Mouse (Mus musculus) hindbrain, postnatal 0 days (tissue): ENCODE results near the gene Cd24a. TPM values are rescaled to one million over a fixed set of nuclear protein-coding genes. Genes with fewer than 3 reads are reported as not detected.
A peak's percentile ranks its signal among the peaks of the same experiment; 100 is the strongest.

Experiments used
- ATAC-seq: fragments of 200-750 bp; cut with Nextera tagmentation; 2 replicates; pipeline ENCODE4 v1.8.0; 2017; ENCODE audit warnings: mild to moderate bottlenecking, moderate TSS enrichment, moderate library complexity
- DNase-seq: peaks from one replicate; pipeline ENCODE4 v3.0.0-alpha.2; 2015; ENCODE audit warnings: low spot score
- H3K27ac ChIP-seq: fragments of 300-500 bp; sonication (generic); 2 replicates; pipeline ENCODE4 v1.5.1; 2014; ENCODE audit warnings: mild to moderate bottlenecking
- H3K27me3 ChIP-seq: fragments of 300-500 bp; sonication (generic); 2 replicates; pipeline ENCODE4 v1.6.1; 2014; ENCODE audit warnings: low read length, mixed read lengths; ENCODE audit not compliant: insufficient read depth
- H3K36me3 ChIP-seq: fragments of 300-500 bp; sonication (generic); 2 replicates; pipeline ENCODE4 v1.6.1; 2014; ENCODE audit warnings: low read length, mixed read lengths; ENCODE audit not compliant: insufficient read depth
- H3K4me1 ChIP-seq: fragments of 300-500 bp; sonication (generic); 2 replicates; pipeline ENCODE4 v1.6.1; 2014; ENCODE audit warnings: antibody characterized with exemption, low read length, mixed read lengths; ENCODE audit not compliant: insufficient read depth
- H3K4me2 ChIP-seq: fragments of 300-500 bp; sonication (generic); 2 replicates; pipeline ENCODE4 v1.6.1; 2014; ENCODE audit warnings: low read depth, mild to moderate bottlenecking, low read length, moderate library complexity, mixed read lengths
- H3K4me3 ChIP-seq: fragments of 300-500 bp; sonication (generic); 2 replicates; pipeline ENCODE4 v1.5.1; 2014; ENCODE audit warnings: low read length
- H3K9ac ChIP-seq: fragments of 300-500 bp; sonication (generic); replicated peaks from 2 replicates; pipeline ENCODE4 v1.6.1; 2014; ENCODE audit warnings: mild to moderate bottlenecking, low read length, moderate library complexity, mixed read lengths
- H3K9me3 ChIP-seq: fragments of 300-500 bp; sonication (generic); 2 replicates; pipeline ENCODE4 v1.6.1; 2016; ENCODE audit warnings: low read length, mixed read lengths
- CTCF ChIP-seq: IDR thresholded peaks from 2 replicates; pipeline ENCODE4 v1.5.1; 2016; ENCODE audit warnings: antibody characterized with exemption, control low read depth, low read depth
- WGBS: fragments of 180-500 bp; shearing (Covaris S2); extraction: QIAGEN DNeasy Blood & Tissue Kit; methylation state at CpG from one replicate; pipeline ENCODE4 v1.1.7; 2014; 5-methylcytosine and 5-hydroxymethylcytosine counted together
- polyA plus RNA-seq: library from polyadenylated mRNA; unstranded; fragments of >200 nt; fragmentation: Nextera tagmentation; extraction: Ambion mirVana; gene quantifications from 2 replicates; pipeline ENCODE4 v1.2.1, GENCODE M21; 2015
- total RNA-seq: library from RNA; depleted of rRNA; stranded (reverse); fragments of >200 nt; gene quantifications from 2 replicates; pipeline ENCODE4 v1.2.3, GENCODE M21; 2014

The Cd24a gene
- total and polyA plus RNA-seq, 2 experiments from 2014 or later = 286 to 324 TPM

GRCm38 (mm10) chr10:43579381-43580261 lies 1.5 kb downstream of the Cd24a start:
- H3K9me3 ChIP-seq = no peaks in the 10 kb centered on the region
- ATAC-seq (peak; percentile 62), DNase-seq (peak; percentile 73)
- H3K27me3 ChIP-seq = no peaks in the 10 kb centered on the region
- peak overlapping the region; percentile 87 for H3K27ac ChIP-seq
- TF ChIP-seq CTCF = peak; percentile 36
- peak overlapping the region; percentile 81 for H3K9ac ChIP-seq
- H3K4me1 ChIP-seq = 0 out of 2 replicates have a peak, but pooled peaks cover 3% of the 10 kb centered on the region
- peak overlapping the region; percentile 94 for H3K4me2 ChIP-seq
- H3K36me3 ChIP-seq = no peaks in the 10 kb centered on the region
- peak overlapping the region; percentile 62 for H3K4me3 ChIP-seq
- 0% methylated on average over 49 of the region's 49 CpGs for WGBS

GRCm38 (mm10) chr10:43580649-43581078 lies 2.6 kb downstream of the Cd24a start:
- peak; percentile 89 for DNase-seq
- 0 out of 2 replicates have a peak, but pooled peaks cover 3% of the 10 kb centered on the region for H3K4me1 ChIP-seq
- peak overlapping the region; percentile 87 for H3K27ac ChIP-seq
- WGBS = under 1% methylated on average over 15 of the region's 15 CpGs
- no peaks in the 10 kb centered on the region for H3K27me3 ChIP-seq
- TF ChIP-seq CTCF = peak; percentile 25; the same call in 1 of the 2 replicates
- ATAC-seq = peak; percentile 69
- H3K9me3 ChIP-seq = no peaks in the 10 kb centered on the region
- no peaks in the 10 kb centered on the region for H3K36me3 ChIP-seq
- peak overlapping the region; percentile 81 for H3K9ac ChIP-seq
- H3K4me3 ChIP-seq = peak overlapping the region; percentile 62
- H3K4me2 ChIP-seq = peak overlapping the region; percentile 94

GRCm38 (mm10) chr10:43581260-43581659 lies 3.2 kb downstream of the Cd24a start:
- DNase-seq = no peak
- Histone ChIP-seq H3K9ac (peak overlapping the region; percentile 81), H3K4me1 (0 out of 2 replicates have a peak, but pooled peaks cover 3% of the 10 kb centered on the region), H3K4me2 (peak overlapping the region; percentile 94), H3K36me3 (no peaks in the 10 kb centered on the region), H3K27ac (peak overlapping the region; percentile 87), H3K4me3 (peak overlapping the region; percentile 62), H3K27me3 (no peaks in the 10 kb centered on the region), H3K9me3 (no peaks in the 10 kb centered on the region)
- WGBS = 35% methylated on average over 3 of the region's 3 CpGs
- no peak for TF ChIP-seq CTCF
- ATAC-seq = no peak

GRCm38 (mm10) chr10:43584538-43584937 lies 6.5 kb downstream of the Cd24a start:
- Histone ChIP-seq H3K27ac (no peak overlapping the region), H3K4me3 (no peak overlapping the region), H3K4me2 (no peak overlapping the region), H3K27me3 (no peaks in the 10 kb centered on the region), H3K4me1 (no peaks in the 10 kb centered on the region), H3K9me3 (no peaks in the 10 kb centered on the region), H3K9ac (no peak overlapping the region), H3K36me3 (no peaks in the 10 kb centered on the region)
- 94% methylated on average over 4 of the region's 4 CpGs for WGBS
- ATAC-seq (no peak), DNase-seq (no peak)
- no peak for TF ChIP-seq CTCF

- no peaks in the 10 kb centered on the region for H3K27me3 ChIP-seq
These were observed 10.5 kb downstream of the Cd24a start for GRCm38 (mm10) chr10:43588470-43589177.

GRCm38 (mm10) chr10:43591477-43591876 lies 13.4 kb downstream of the Cd24a start:
- ATAC-seq = no peak
- no peaks in the 10 kb centered on the region for H3K4me1 ChIP-seq
- TF ChIP-seq CTCF = no peak

More at GRCm38 (mm10) chr10:43588470-43589177, 10.5 kb downstream of the Cd24a start:
- no peak overlapping the region for H3K4me2 ChIP-seq
- DNase-seq = no peak
- H3K9ac ChIP-seq = no peak overlapping the region
- no peak overlapping the region for H3K4me3 ChIP-seq
- no peaks in the 10 kb centered on the region for H3K4me1 ChIP-seq
- ATAC-seq = no peak
- WGBS = 69% methylated on average over 8 of the region's 8 CpGs
- H3K36me3 ChIP-seq = no peaks in the 10 kb centered on the region
- no peaks in the 10 kb centered on the region for H3K9me3 ChIP-seq
- TF ChIP-seq CTCF = no peak
- no peak overlapping the region for H3K27ac ChIP-seq

More at GRCm38 (mm10) chr10:43591477-43591876, 13.4 kb downstream of the Cd24a start:
- Histone ChIP-seq H3K4me3 (no peak overlapping the region), H3K27me3 (no peaks in the 10 kb centered on the region), H3K36me3 (no peaks in the 10 kb centered on the region), H3K4me2 (no peak overlapping the region), H3K27ac (no peak overlapping the region), H3K9ac (no peak overlapping the region), H3K9me3 (no peaks in the 10 kb centered on the region)
- no peak for DNase-seq
- WGBS = 89% methylated on average over 10 of the region's 10 CpGs
